22 mouse cellular contexts compared by ENCODE assay signal in the genomic region with DNA sequence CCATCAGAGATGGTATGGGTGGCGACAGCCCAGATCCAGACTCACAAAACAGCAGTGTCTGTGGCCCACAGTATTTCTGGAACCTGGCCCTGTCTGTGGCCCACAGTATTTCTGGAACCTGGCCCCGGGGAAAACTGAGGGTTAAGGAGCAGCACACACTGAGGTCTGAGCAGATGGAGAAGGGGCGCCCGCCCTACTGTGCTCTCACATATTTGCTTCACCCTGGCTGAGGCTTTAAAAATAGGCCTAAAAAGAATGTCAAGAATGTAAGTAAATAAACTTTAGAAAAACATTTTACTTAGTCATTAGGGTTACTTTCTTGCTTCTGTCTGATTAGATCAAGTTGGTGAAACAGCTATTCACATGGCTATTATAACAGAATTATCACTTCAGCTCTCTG.
DNase-seq lines count a peak whose midpoint lies in the region; ATAC-seq and TF ChIP-seq lines count a peak whose summit lies in the region.
"Had no signal": no experiment of that assay in that cellular context is flagged by ENCODE, and none has a peak within 500 bp of the region (broad histone marks: within the 10 kb centered on the region; RNA-seq: fewer than 3 reads in every experiment).

No protein-coding gene starts in this region.

- no peak overlapping the region for H3K4me3 ChIP-seq in gastrocnemius, adult 2 months
- H3K4me3 ChIP-seq in kidney, postnatal 0 days (replicated peaks; ENCODE audit: low read depth, low read length) = no peak overlapping the region
- no peak overlapping the region for H3K4me3 ChIP-seq in forebrain, postnatal 0 days (ENCODE audit: low read depth, low read length)
- H3K4me3 ChIP-seq: embryonic facial prominence, embryonic 13.5 days; forebrain, embryonic 15.5 days; midbrain, embryonic 15.5 days; neural tube, embryonic 12.5 days had no signal

- no peak overlapping the region for H3K9ac ChIP-seq in kidney, postnatal 0 days (ENCODE audit: low read depth, low read length)
- H3K9ac ChIP-seq in forebrain, postnatal 0 days = no peak overlapping the region
- H3K9ac ChIP-seq: embryonic facial prominence, embryonic 13.5 days; forebrain, embryonic 15.5 days; hindbrain, embryonic 14.5 days; midbrain, embryonic 15.5 days; neural tube, embryonic 12.5 days had no signal

- DNase-seq in gastrocnemius, adult 2 months = no peak
- no peak for DNase-seq in gastrocnemius, postnatal 4 days (ENCODE audit: low spot score in 2 of 2)
- peak; percentile 54 for DNase-seq in kidney, postnatal 0 days (ENCODE audit: low spot score)
- DNase-seq in kidney, adult 18-20 months = no peak
- DNase-seq in lung, postnatal 14 days = peak; percentile 18
- DNase-seq in lung, postnatal 25 days (ENCODE audit: low spot score) = no peak
- no peak for DNase-seq in forebrain, postnatal 0 days
- DNase-seq: adrenal gland, adult 2 months; cerebellum, adult 18-20 months; cerebellum, postnatal 25 days; gastrocnemius, postnatal 14 days; heart, postnatal 4 days; retina, postnatal 1 day; thymus, postnatal 14 days had no signal

- 71% methylated on average over 4 of the region's 4 CpGs for WGBS in kidney, postnatal 0 days
- WGBS in forebrain, postnatal 0 days = 88% methylated on average over 4 of the region's 4 CpGs

- peaks cover 20% of the 10 kb centered on the region for H3K36me3 ChIP-seq in kidney, postnatal 0 days (ENCODE audit: insufficient read depth, low read length)
- H3K36me3 ChIP-seq in forebrain, postnatal 0 days (ENCODE audit: insufficient read depth) = peaks cover 30% of the 10 kb centered on the region

- ATAC-seq in kidney, postnatal 0 days (replicated peaks; ENCODE audit: low FRiP score, low read depth) = no peak
- ATAC-seq in forebrain, postnatal 0 days = no peak
- ATAC-seq in erythroid progenitor cell, adult 5-6 weeks (replicated peaks; ENCODE audit: low FRiP score, poor library complexity, severe bottlenecking) = no peak
- ATAC-seq: forebrain, embryonic 15.5 days; inflammation-experienced regulatory T-cells, adult 6 months; midbrain, embryonic 15.5 days had no signal

- intact Hi-C loops in gastrocnemius, adult 2 months (cut with DNase I) = no loop called here

- H3K27me3 ChIP-seq in kidney, postnatal 0 days (ENCODE audit: insufficient read depth, low read length) = no peaks in the 10 kb centered on the region
- H3K27me3 ChIP-seq in forebrain, postnatal 0 days (ENCODE audit: insufficient read depth, low read length) = no peaks in the 10 kb centered on the region
- H3K27me3 ChIP-seq: embryonic facial prominence, embryonic 13.5 days; forebrain, embryonic 15.5 days; midbrain, embryonic 15.5 days; neural tube, embryonic 12.5 days had no signal

- TF ChIP-seq CTCF in gastrocnemius, adult 2 months (IDR thresholded peaks at IDR 0.05) = no peak
- no peak for TF ChIP-seq CTCF in kidney, postnatal 0 days (IDR thresholded peaks at IDR 0.05; ENCODE audit: low read depth)
- TF ChIP-seq CTCF in forebrain, postnatal 0 days (IDR thresholded peaks at IDR 0.05; ENCODE audit: low read depth) = no peak

- no peak overlapping the region for H3K4me2 ChIP-seq in kidney, postnatal 0 days (ENCODE audit: low read length)
- H3K4me2 ChIP-seq in forebrain, postnatal 0 days (ENCODE audit: low read depth) = no peak overlapping the region
- H3K4me2 ChIP-seq: embryonic facial prominence, embryonic 13.5 days; forebrain, embryonic 15.5 days; hindbrain, embryonic 14.5 days; midbrain, embryonic 15.5 days; neural tube, embryonic 12.5 days had no signal

- peak overlapping the region; percentile 44; the same call in 1 of the 2 replicates for H3K27ac ChIP-seq in gastrocnemius, adult 2 months
- H3K27ac ChIP-seq in kidney, postnatal 0 days = no peak overlapping the region
- H3K27ac ChIP-seq in forebrain, postnatal 0 days (ENCODE audit: low read depth, low read length) = no peak overlapping the region
- H3K27ac ChIP-seq: embryonic facial prominence, embryonic 13.5 days; forebrain, embryonic 15.5 days; hindbrain, embryonic 14.5 days; macrophage; midbrain, embryonic 15.5 days; neural tube, embryonic 12.5 days had no signal

- no peaks in the 10 kb centered on the region for H3K9me3 ChIP-seq in kidney, postnatal 0 days (replicated peaks; ENCODE audit: low read length)
- H3K9me3 ChIP-seq in forebrain, postnatal 0 days (ENCODE audit: low read length) = no peaks in the 10 kb centered on the region
- H3K9me3 ChIP-seq: embryonic facial prominence, embryonic 13.5 days; forebrain, embryonic 15.5 days; midbrain, embryonic 15.5 days; neural tube, embryonic 12.5 days had no signal

- H3K4me1 ChIP-seq in kidney, postnatal 0 days (replicated peaks; ENCODE audit: insufficient read depth, low read length) = no peaks in the 10 kb centered on the region
- H3K4me1 ChIP-seq in forebrain, postnatal 0 days (ENCODE audit: insufficient read depth) = no peaks in the 10 kb centered on the region
- H3K4me1 ChIP-seq: embryonic facial prominence, embryonic 13.5 days; forebrain, embryonic 15.5 days; midbrain, embryonic 15.5 days; neural tube, embryonic 12.5 days had no signal

Comparison
In these comparisons a context has a peak if more than half of its experiments do, and no peak if none do; other contexts are left out.
1. DNase-seq: peak in kidney, postnatal 0 days (single experiment) and lung, postnatal 14 days (single experiment); none in gastrocnemius, adult 2 months (single experiment), gastrocnemius, postnatal 4 days (0 of 2), kidney, adult 18-20 months (single experiment), lung, postnatal 25 days (single experiment) and forebrain, postnatal 0 days (single experiment).